Mouse (Mus musculus) lung, postnatal 0 days (tissue): Measurements from ENCODE around the gene Plekha5. TPM values are rescaled to one million over a fixed set of nuclear protein-coding genes. Genes with fewer than 3 reads are reported as not detected.
A peak's percentile ranks its signal among the peaks of the same experiment; 100 is the strongest.
"Not testable (repeated sequence)": the region's sequence is repeated elsewhere in the genome, so short reads cannot be mapped to it uniquely, and the experiment has no call there.

Experiments
- ATAC-seq: fragments of 200-750 bp; cut with Nextera tagmentation; 2 replicates; pipeline ENCODE4 v1.8.0; 2017; ENCODE audit warnings: moderate library complexity
- DNase-seq: peaks from one replicate; pipeline ENCODE4 v3.0.0-alpha.2; 2016; ENCODE audit warnings: low spot score
- H3K27ac ChIP-seq: fragments of 300-500 bp; sonication (generic); 2 replicates; pipeline ENCODE4 v1.5.1; 2014; ENCODE audit warnings: antibody characterized with exemption, mild to moderate bottlenecking, low read length, mixed read lengths
- H3K27me3 ChIP-seq: fragments of 300-500 bp; sonication (generic); replicated peaks from 2 replicates; pipeline ENCODE4 v1.6.1; 2014; ENCODE audit warnings: low read length, mixed read lengths; ENCODE audit not compliant: insufficient read depth
- H3K36me3 ChIP-seq: fragments of 300-500 bp; sonication (generic); 2 replicates; pipeline ENCODE4 v1.6.1; 2014; ENCODE audit warnings: low read length, mixed read lengths; ENCODE audit not compliant: insufficient read depth
- H3K4me1 ChIP-seq: fragments of 300-500 bp; sonication (generic); 2 replicates; pipeline ENCODE4 v1.6.1; 2014; ENCODE audit warnings: antibody characterized with exemption, low read depth, low read length, mixed read lengths; ENCODE audit not compliant: insufficient read depth
- H3K4me2 ChIP-seq: fragments of 300-500 bp; sonication (generic); replicated peaks from 2 replicates; pipeline ENCODE4 v1.6.1; 2014; ENCODE audit warnings: low read depth, mild to moderate bottlenecking, low read length, moderate library complexity, mixed read lengths
- H3K4me3 ChIP-seq: fragments of 300-500 bp; sonication (generic); 2 replicates; pipeline ENCODE4 v1.5.1; 2014; ENCODE audit warnings: low read depth, low read length
- H3K9ac ChIP-seq: fragments of 300-500 bp; sonication (generic); replicated peaks from 2 replicates; pipeline ENCODE4 v1.6.1; 2014; ENCODE audit warnings: low read depth, mild to moderate bottlenecking
- H3K9me3 ChIP-seq: fragments of 300-500 bp; sonication (generic); 2 replicates; pipeline ENCODE4 v1.6.1; 2016; ENCODE audit warnings: low read length, mixed read lengths
- CTCF ChIP-seq: IDR thresholded peaks from 2 replicates; pipeline ENCODE4 v1.5.1; 2016; ENCODE audit warnings: antibody characterized with exemption, mild to moderate bottlenecking
- EP300 ChIP-seq: IDR thresholded peaks from 2 replicates; pipeline ENCODE4 v1.6.1; 2016; ENCODE audit warnings: antibody characterized with exemption, mild to moderate bottlenecking, control low read depth
- WGBS: fragments of 180-500 bp; shearing (Covaris S2); extraction: QIAGEN DNeasy Blood & Tissue Kit; methylation state at CpG from one replicate; pipeline ENCODE4 v1.1.7; 2014; 5-methylcytosine and 5-hydroxymethylcytosine counted together
- polyA plus RNA-seq: library from polyadenylated mRNA; unstranded; fragments of >200 nt; fragmentation: Nextera tagmentation; extraction: Ambion mirVana; gene quantifications from 2 replicates; pipeline ENCODE4 v1.2.1, GENCODE M21; 2015

Gene Plekha5
- polyA plus RNA-seq, 1 experiment from 2014 or later = 22.1 TPM

- no peak overlapping the region for H3K4me3 ChIP-seq
- H3K9ac ChIP-seq = no peak overlapping the region
Measured at GRCm38 (mm10) chr6:140490921-140491537, 67.2 kb downstream of the Plekha5 start.

GRCm38 (mm10) chr6:140492043-140492442, 68.2 kb downstream of the Plekha5 start:
- H3K36me3 ChIP-seq = no peaks in the 10 kb centered on the region
- H3K9ac ChIP-seq = no peak overlapping the region
- DNase-seq = no peak
- ATAC-seq = no peak
- H3K27me3 ChIP-seq = no peaks in the 10 kb centered on the region
- no peak for TF ChIP-seq CTCF
- TF ChIP-seq EP300 = no peak
- no peak overlapping the region for H3K4me3 ChIP-seq
- H3K27ac ChIP-seq = no peak overlapping the region
- WGBS = 43% methylated on average over 6 of the region's 6 CpGs
- peaks cover 5% of the 10 kb centered on the region; the same call in 1 of the 2 replicates for H3K4me1 ChIP-seq
- no peak overlapping the region for H3K4me2 ChIP-seq
- no peaks in the 10 kb centered on the region for H3K9me3 ChIP-seq

More at GRCm38 (mm10) chr6:140490921-140491537, 67.2 kb downstream of the Plekha5 start:
- TF ChIP-seq EP300 (no peak), CTCF (no peak)
- Histone ChIP-seq H3K36me3 (no peaks in the 10 kb centered on the region), H3K4me1 (peaks cover 9% of the 10 kb centered on the region; the same call in 1 of the 2 replicates), H3K9me3 (no peaks in the 10 kb centered on the region), H3K4me2 (peak overlapping the region; percentile 30), H3K27me3 (no peaks in the 10 kb centered on the region), H3K27ac (no peak overlapping the region)
- ATAC-seq (no peak), DNase-seq (no peak)
- WGBS = 59% methylated on average over 18 of the region's 18 CpGs

GRCm38 (mm10) chr6:140498074-140498473, 74.2 kb downstream of the Plekha5 start:
- Histone ChIP-seq H3K27ac (no peak overlapping the region), H3K4me2 (no peak overlapping the region), H3K4me3 (no peak overlapping the region), H3K4me1 (no peaks in the 10 kb centered on the region; the same call in 1 of the 2 replicates), H3K36me3 (no peaks in the 10 kb centered on the region), H3K9ac (no peak overlapping the region), H3K27me3 (no peaks in the 10 kb centered on the region), H3K9me3 (no peaks in the 10 kb centered on the region)
- 44% methylated on average over 3 of the region's 3 CpGs for WGBS
- peak; percentile 31 for DNase-seq
- no peak for TF ChIP-seq EP300
- TF ChIP-seq CTCF = no peak
- 0 out of 2 replicates have a peak, but pooled peaks have one; percentile 17 for ATAC-seq

- no peak overlapping the region for H3K27ac ChIP-seq
- no peak overlapping the region for H3K4me2 ChIP-seq
- no peak overlapping the region for H3K9ac ChIP-seq
- H3K27me3 ChIP-seq = no peaks in the 10 kb centered on the region
- no peak for DNase-seq
- no peak for ATAC-seq
- WGBS = 57% methylated on average over 4 of the region's 4 CpGs
- H3K36me3 ChIP-seq = no peaks in the 10 kb centered on the region
- TF ChIP-seq EP300 (no peak), CTCF (no peak)
- H3K9me3 ChIP-seq = no peaks in the 10 kb centered on the region
- no peaks in the 10 kb centered on the region; the same call in 1 of the 2 replicates for H3K4me1 ChIP-seq
- H3K4me3 ChIP-seq = no peak overlapping the region
Measured at GRCm38 (mm10) chr6:140498958-140499357, 75.1 kb downstream of the Plekha5 start.

- H3K27me3 ChIP-seq, H3K36me3 ChIP-seq, H3K27ac ChIP-seq, H3K4me3 ChIP-seq, DNase-seq, H3K9me3 ChIP-seq, H3K4me1 ChIP-seq, H3K9ac ChIP-seq, ATAC-seq, H3K4me2 ChIP-seq: not testable (repeated sequence)
- TF ChIP-seq CTCF = peak; percentile 39
- WGBS = 73% methylated on average over 1 of the region's 1 CpGs
Measured at GRCm38 (mm10) chr6:140500829-140501228, 77.0 kb downstream of the Plekha5 start.

- no peak for ATAC-seq
- H3K4me2 ChIP-seq = no peak overlapping the region
- H3K4me1 ChIP-seq = no peaks in the 10 kb centered on the region; the same call in 1 of the 2 replicates
- no peak overlapping the region for H3K27ac ChIP-seq
- H3K9ac ChIP-seq = no peak overlapping the region
- no peaks in the 10 kb centered on the region for H3K9me3 ChIP-seq
- H3K36me3 ChIP-seq = no peaks in the 10 kb centered on the region
- WGBS = 67% methylated on average over 7 of the region's 7 CpGs
- H3K27me3 ChIP-seq = no peaks in the 10 kb centered on the region
- H3K4me3 ChIP-seq = no peak overlapping the region
- no peak for DNase-seq
- no peak for TF ChIP-seq CTCF
- TF ChIP-seq EP300 = no peak
Measured at GRCm38 (mm10) chr6:140501841-140502240, 78.0 kb downstream of the Plekha5 start.
